Mouse (Mus musculus): ENCODE measurements around the gene Slc25a45. TPM values are rescaled to one million over a fixed set of nuclear protein-coding genes. Genes with fewer than 3 reads are reported as not detected.
A peak's percentile ranks its signal among the peaks of the same experiment; 100 is the strongest.

Gene Slc25a45
- polyA plus RNA-seq, 1 experiment = not detected

GRCm38 (mm10) chr19:5892735-5893134 lies 15.1 kb downstream of the Slc25a45 start:
- Histone ChIP-seq H3K27ac (ENCODE audit: insufficient read depth, low read depth, low read length) (no peak overlapping the region), H3K4me1 (ENCODE audit: control insufficient read depth, insufficient read depth, low read length) (peaks cover 21% of the 10 kb centered on the region), H3K4me3 (ENCODE audit: insufficient read depth, low read depth, low read length) (peak overlapping the region; percentile 68; the same call in 1 of the 2 replicates)
- TF ChIP-seq POLR2A (IDR thresholded peaks at IDR 0.05; ENCODE audit: insufficient read depth, low read depth, low read length) (no peak), CTCF (IDR thresholded peaks at IDR 0.05; ENCODE audit: insufficient read depth, low read depth, low read length) (no peak)
- WGBS = 74% methylated on average over 13 of the region's 13 CpGs

- TF ChIP-seq POLR2A (IDR thresholded peaks at IDR 0.05; ENCODE audit: insufficient read depth, low read depth, low read length) = no peak
- no peak for TF ChIP-seq CTCF (IDR thresholded peaks at IDR 0.05; ENCODE audit: insufficient read depth, low read depth, low read length)
- WGBS = 5% methylated on average over 23 of the region's 31 CpGs
These were observed 15.8 kb downstream of the Slc25a45 start for GRCm38 (mm10) chr19:5893282-5894001.

GRCm38 (mm10) chr19:5894002-5894678 lies 16.5 kb downstream of the Slc25a45 start, which contains the start of gene Tigd3:
Tigd3 (minus strand) TSS chr19:5894149.
- TF ChIP-seq CTCF (IDR thresholded peaks at IDR 0.05; ENCODE audit: insufficient read depth, low read depth, low read length) (no peak), POLR2A (IDR thresholded peaks at IDR 0.05; ENCODE audit: insufficient read depth, low read depth, low read length) (peak; percentile 93)
- Histone ChIP-seq H3K4me3 (ENCODE audit: insufficient read depth, low read depth, low read length) (peak within 1 kb of the TSS; percentile 68), H3K27ac (ENCODE audit: insufficient read depth, low read depth, low read length) (no peak within 1 kb of the TSS), H3K4me1 (ENCODE audit: control insufficient read depth, insufficient read depth, low read length) (peaks cover 21% of the 10 kb centered on the region)
- under 1% methylated on average over 36 of the region's 36 CpGs for WGBS

More at GRCm38 (mm10) chr19:5893282-5894001, 15.8 kb downstream of the Slc25a45 start:
- Histone ChIP-seq H3K4me3 (ENCODE audit: insufficient read depth, low read depth, low read length) (peak overlapping the region; percentile 68), H3K4me1 (ENCODE audit: control insufficient read depth, insufficient read depth, low read length) (peaks cover 21% of the 10 kb centered on the region), H3K27ac (ENCODE audit: insufficient read depth, low read depth, low read length) (no peak overlapping the region)

GRCm38 (mm10) chr19:5907275-5907674 lies 29.7 kb downstream of the Slc25a45 start:
- no peak overlapping the region for H3K27ac ChIP-seq (ENCODE audit: insufficient read depth, low read depth, low read length)
- 70% methylated on average over 3 of the region's 3 CpGs for WGBS
- peaks cover 4% of the 10 kb centered on the region for H3K4me1 ChIP-seq (ENCODE audit: control insufficient read depth, insufficient read depth, low read length)
- TF ChIP-seq POLR2A (IDR thresholded peaks at IDR 0.05; ENCODE audit: insufficient read depth, low read depth, low read length) (no peak), CTCF (IDR thresholded peaks at IDR 0.05; ENCODE audit: insufficient read depth, low read depth, low read length) (no peak)
- H3K4me3 ChIP-seq (ENCODE audit: insufficient read depth, low read depth, low read length) = no peak overlapping the region

- peak overlapping the region; percentile 58; the same call in 1 of the 2 replicates for H3K27ac ChIP-seq (ENCODE audit: insufficient read depth, low read depth, low read length)
- 13% methylated on average over 6 of the region's 6 CpGs for WGBS
- no peak for TF ChIP-seq POLR2A (IDR thresholded peaks at IDR 0.05; ENCODE audit: insufficient read depth, low read depth, low read length)
- TF ChIP-seq CTCF (IDR thresholded peaks at IDR 0.05; ENCODE audit: insufficient read depth, low read depth, low read length) = no peak
- peak overlapping the region; percentile 38 for H3K4me3 ChIP-seq (ENCODE audit: insufficient read depth, low read depth, low read length)
- H3K4me1 ChIP-seq (ENCODE audit: control insufficient read depth, insufficient read depth, low read length) = peaks cover 11% of the 10 kb centered on the region
These were observed 32.6 kb downstream of the Slc25a45 start for GRCm38 (mm10) chr19:5910221-5910620.

GRCm38 (mm10) chr19:5911430-5912102 lies 34.0 kb downstream of the Slc25a45 start:
- WGBS = 2% methylated on average over 14 of the region's 14 CpGs
- Histone ChIP-seq H3K4me3 (ENCODE audit: insufficient read depth, low read depth, low read length) (peak overlapping the region; percentile 89), H3K27ac (ENCODE audit: insufficient read depth, low read depth, low read length) (peak overlapping the region; percentile 68), H3K4me1 (ENCODE audit: control insufficient read depth, insufficient read depth, low read length) (peaks cover 11% of the 10 kb centered on the region)
- no peak for TF ChIP-seq POLR2A (IDR thresholded peaks at IDR 0.05; ENCODE audit: insufficient read depth, low read depth, low read length)
- TF ChIP-seq CTCF (IDR thresholded peaks at IDR 0.05; ENCODE audit: insufficient read depth, low read depth, low read length) = no peak

- under 1% methylated on average over 59 of the region's 59 CpGs for WGBS
These were observed 34.7 kb downstream of the Slc25a45 start for GRCm38 (mm10) chr19:5912103-5913006.

More at GRCm38 (mm10) chr19:5912103-5913006, 34.7 kb downstream of the Slc25a45 start:
- peak overlapping the region; percentile 82 for H3K27ac ChIP-seq (ENCODE audit: insufficient read depth, low read depth, low read length)
- TF ChIP-seq CTCF (IDR thresholded peaks at IDR 0.05; ENCODE audit: insufficient read depth, low read depth, low read length) (no peak), POLR2A (IDR thresholded peaks at IDR 0.05; ENCODE audit: insufficient read depth, low read depth, low read length) (peak; percentile 74)
- peak overlapping the region; percentile 89 for H3K4me3 ChIP-seq (ENCODE audit: insufficient read depth, low read depth, low read length)
- peaks cover 11% of the 10 kb centered on the region for H3K4me1 ChIP-seq (ENCODE audit: control insufficient read depth, insufficient read depth, low read length)
